Mouse (Mus musculus) common myeloid progenitor, adult 5-6 weeks (primary cell): ENCODE measurements at regions not wholly inside any gene's neighbourhood (a gene's known extent, or its start where the extent isn't known, plus 50 kb on each side); places are given as distances from the start of the nearest gene placed in this dataset.

Source experiments
- ATAC-seq: replicated peaks from 2 replicates; pipeline ENCODE4 v1.8.0; 2016; ENCODE audit warnings: low read depth, mild to moderate bottlenecking, moderate TSS enrichment, inconsistent platforms; ENCODE audit not compliant: poor library complexity, severe bottlenecking

DNA sequence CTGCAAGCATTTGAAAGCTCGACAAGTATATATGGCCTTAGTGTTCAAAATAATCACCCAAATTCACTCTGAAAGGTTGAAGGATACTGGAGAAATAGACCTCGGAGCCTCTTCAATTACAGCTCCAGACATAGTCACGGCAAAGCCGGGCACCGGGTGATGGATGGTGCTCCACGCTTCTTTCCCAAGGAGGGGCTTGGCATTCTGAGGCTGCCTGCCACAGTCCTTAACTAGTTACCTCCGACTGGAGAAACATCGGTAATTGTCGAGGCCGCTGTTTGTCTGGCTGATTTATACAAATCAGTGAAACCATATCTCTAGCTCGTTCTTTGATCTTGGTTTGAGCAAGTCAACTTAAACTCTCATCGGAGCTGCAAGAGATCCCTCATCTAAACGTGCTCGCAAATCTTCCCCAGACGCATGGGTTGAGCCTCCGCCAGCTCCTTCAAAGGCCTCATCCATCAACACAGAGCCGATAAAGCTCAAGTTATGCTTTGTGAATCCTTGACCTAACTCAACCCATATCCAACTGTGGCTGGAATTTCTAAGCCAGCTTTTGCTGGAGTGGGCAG lies 145.4 kb upstream of the Stx16 start:
- ATAC-seq, result no peak

DNA sequence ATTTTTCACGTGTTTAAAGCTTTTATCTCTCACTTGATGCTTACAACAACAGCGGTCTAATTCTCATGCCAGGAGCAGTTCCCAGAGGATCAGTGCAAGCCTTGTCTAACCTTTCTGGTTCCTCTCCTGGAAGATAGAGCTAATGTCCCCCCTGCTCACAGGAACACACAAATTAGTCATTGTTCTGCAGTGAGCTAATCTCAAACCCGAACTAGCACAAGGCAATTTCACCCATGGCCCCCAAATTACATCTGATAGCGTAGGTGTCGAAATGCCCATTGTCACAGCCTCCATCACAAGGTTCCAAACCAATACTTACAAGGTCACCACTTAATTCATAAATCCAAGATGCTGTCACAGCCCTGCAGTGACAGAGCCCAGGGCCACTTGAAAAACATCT lies 140.4 kb upstream of the Stx16 start:
- ATAC-seq, result no peak

GRCm38 (mm10) chr2:173937531-173938439 lies 138.3 kb upstream of the Stx16 start:
- no peak for ATAC-seq

DNA sequence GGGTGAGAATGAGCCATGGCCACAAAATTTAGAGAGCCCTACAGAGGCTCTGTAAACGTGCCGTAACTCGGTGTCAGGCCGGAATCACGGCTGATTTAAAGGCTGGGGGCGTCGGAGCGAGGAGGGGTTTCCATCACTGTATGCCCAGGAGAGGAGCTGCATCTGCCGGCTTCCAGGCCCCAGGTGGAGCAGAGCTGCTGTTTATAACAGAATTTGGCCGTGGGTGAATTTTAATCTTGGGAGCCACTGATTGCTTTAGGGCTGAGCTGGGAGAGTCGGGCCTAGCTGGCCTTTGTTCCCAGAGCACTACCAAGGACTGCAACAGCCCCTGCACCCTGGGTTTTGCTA lies 137.7 kb upstream of the Stx16 start:
- ATAC-seq, result no peak

- ATAC-seq, result no peak
Measured at GRCm38 (mm10) chr2:173945441-173945840, 130.7 kb upstream of the Stx16 start.

DNA sequence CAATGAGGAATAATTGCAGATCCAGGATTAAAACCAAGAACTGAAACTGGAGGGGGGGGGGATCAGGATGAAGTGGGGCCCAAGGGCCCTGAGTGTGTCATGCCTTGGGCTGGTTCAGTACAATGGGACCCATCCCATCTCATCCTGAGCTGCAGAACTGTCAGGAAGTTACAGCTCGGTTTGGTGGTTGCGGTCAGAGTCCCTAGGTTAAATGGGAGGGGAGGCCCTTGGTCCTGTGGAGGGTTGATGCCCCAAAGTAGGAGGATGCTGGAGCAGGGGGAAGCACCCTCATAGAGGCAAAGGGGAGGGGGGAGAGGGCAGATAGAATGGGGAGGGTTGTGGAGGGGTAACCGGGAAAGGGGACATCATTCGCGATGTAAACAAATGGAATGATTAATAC lies 127.5 kb upstream of the Stx16 start:
- no peak for ATAC-seq

DNA sequence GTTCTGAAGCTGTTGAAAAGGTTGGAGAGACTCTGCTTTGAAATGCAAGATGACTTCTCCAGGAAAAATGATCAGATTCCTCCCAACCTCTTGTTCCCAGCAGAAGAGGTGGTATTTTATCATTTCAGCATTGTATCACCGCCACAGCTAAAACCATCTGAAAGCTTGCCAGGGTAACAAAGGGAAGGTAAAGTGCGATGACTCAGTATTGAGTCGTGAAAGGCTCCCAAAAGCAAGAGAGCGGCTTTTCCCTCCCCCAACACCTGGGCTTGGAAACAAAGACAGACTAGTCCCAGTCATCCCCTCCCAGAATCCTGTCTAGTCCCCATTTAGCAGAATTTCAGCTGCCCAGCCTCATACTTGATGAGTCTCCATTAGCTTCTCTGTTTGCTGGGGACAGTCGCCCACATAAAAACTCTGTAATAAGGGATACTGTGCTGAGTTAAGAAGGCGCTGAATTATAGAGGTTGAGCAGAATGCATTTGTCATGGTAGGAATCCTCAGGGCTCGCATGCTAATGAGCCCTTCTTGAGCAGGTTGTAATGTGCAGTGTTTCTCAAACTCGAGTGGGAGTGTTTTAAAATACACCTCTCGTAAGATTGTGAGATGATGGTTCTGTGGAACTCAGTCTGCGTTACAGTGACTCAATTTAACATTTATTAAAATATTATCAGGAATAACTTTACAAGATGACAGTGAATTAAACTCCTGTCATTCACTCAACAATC lies 125.8 kb upstream of the Stx16 start:
- no peak for ATAC-seq

DNA sequence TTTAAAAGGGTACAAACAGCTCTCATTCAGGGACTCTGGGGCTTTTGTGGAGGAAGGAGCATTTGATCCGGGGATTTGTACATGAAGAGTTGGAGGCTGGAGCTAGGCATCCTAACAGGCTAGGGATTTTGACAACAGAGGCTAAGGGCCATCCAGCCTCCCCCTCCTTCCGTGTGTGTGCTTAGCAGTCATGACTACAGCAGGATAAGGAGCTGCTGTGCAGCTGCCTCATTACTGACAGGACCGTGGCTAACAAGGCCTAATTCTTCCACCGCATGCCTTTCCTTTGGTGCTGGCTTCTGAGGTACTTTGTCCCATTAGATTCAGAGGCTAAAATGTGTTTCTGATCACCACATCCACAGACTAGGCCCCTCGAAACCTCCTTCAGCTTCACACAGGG lies 110.0 kb upstream of the Stx16 start:
- ATAC-seq, result no peak

DNA sequence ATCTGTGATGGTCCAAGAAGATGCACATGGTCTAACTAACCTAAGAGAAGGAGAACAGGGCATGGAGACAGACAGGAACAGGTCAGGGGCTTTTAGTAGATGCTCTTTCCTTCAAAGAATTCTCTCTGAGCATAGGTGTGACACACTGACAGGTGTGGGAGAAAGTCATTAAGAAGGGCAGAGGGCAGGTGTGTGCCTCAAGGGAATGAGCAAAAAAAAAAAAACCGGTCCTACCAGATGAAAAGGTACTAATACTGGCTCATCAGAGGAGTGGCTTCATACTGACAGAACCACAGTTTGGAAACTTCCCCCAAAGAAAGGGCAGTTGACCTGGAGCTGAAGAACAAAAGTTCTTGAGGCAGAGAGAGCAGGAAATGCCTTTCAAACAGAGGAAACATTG lies 105.3 kb upstream of the Stx16 start:
- ATAC-seq, result no peak

DNA sequence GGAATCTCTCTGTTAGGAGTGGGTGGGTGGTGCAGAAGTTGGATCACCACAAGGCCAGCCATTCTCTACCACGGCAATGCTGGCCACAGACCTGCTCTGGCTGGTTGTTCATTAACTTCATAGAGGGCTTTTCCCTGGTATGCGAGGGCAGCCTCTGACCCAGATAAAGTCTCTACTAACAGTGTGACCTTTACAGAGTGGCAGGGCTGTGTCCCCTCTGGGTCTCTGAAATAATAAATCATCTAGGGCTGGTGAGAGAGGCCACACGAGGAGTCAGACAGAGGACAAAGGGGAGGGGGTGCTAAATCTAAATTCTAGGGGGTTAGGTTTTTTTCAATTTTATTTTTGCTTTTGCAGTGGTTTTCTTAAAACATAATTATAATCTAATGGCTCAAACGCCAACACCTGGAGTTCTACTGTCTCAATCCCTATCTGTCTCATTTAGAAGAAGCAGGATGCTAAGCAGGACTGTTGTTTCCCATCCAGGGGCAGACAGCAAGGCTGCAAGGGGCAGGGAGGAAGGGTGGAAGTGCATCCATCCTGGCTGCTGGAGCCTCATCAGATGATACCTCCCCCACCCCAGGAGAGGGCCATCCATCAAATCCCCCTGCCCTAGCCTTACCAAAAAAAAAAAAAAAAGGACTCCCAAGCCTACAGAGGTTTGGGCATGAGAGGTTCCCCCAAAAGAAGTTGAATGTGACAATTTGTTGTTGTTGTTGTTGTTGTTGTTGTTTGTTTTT lies 99.6 kb upstream of the Stx16 start:
- no peak for ATAC-seq

GRCm38 (mm10) chr2:173977236-173978053 lies 98.7 kb upstream of the Stx16 start:
- ATAC-seq, result no peak

DNA sequence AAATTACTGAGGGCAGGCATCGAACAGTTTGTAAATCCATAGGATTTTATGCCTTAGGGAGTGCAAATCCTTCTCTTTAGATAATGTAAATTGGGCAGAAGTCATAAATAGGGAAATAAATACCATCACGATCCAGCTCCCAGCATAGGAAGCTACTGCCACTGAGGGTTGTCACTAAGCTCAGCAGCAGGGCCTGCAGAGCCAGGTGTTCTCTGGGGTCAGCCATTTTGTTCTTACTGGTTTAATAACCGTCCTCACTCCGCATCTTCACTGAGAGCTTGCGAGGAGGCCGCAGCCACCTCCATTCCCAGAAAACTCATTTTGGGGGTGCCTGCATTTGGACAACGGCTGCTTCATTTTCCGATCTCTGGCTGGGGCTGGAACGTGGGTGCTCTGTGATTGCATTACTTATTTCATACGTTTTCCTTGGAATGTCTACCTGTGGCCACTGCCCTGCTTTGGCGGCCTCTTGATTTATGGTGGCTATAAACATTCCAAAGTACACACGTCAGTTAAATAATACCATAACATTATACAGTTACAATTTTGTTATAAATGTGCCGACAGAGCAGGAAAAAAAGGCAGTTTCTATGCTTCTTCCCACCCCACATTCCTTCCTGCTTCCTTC lies 97.9 kb upstream of the Stx16 start:
- no peak for ATAC-seq

GRCm38 (mm10) chr2:173981036-173981435 lies 95.1 kb upstream of the Stx16 start:
- no peak for ATAC-seq

DNA sequence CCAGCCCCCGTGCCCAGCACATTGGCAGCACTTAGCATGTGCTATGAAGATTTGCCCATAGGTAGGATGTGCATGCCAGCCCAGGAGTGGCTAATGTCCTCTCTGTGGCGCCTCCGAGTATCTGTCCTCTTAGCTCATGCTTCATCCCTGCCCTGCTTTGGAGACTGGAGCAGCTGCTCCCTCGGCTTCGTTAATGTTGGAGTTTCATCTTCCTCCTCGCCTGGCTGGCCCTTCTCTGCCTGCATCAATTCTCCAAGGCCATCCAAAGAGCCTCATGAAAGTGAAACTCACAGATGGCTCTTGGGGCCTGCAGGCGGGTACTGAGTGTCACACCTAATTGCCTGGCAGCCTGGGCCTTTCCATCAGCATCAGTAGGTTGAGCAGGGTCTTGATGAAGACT lies 88.6 kb upstream of the Stx16 start:
- no peak for ATAC-seq

- no peak for ATAC-seq
Measured at GRCm38 (mm10) chr2:173987921-173988320, 88.2 kb upstream of the Stx16 start.

DNA sequence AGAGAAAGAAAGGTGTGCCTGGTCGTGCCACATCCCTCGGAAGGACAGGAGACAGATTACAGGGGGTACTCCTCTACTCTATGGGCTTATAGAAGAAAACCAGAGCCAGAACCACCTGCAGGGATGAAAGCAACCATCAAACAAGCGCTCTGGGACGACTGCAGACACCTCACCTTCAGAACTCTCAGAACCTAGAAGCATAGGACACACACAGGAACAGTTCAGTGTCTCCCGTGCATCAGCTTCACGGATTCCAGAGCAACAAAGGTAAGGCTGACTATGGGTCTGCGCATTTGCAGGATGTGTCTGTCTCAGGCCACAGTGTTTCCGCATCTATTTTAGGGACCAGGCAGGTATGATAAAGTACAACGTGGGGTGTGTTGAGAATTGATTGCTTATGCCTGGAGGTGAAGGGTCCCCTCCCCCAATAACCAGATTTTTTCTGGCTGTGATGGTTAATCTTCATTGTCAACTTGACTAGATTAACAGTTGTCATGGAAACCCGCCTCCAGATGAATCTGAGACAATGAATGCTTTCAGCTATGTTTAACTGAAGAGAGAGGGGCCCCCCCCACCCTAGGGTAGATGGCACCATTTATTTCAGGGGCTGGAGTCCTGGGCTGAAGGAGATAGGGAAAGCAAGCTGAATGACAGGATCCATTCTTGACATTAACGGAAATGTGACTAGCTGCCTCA lies 87.3 kb upstream of the Stx16 start:
- no peak for ATAC-seq

DNA sequence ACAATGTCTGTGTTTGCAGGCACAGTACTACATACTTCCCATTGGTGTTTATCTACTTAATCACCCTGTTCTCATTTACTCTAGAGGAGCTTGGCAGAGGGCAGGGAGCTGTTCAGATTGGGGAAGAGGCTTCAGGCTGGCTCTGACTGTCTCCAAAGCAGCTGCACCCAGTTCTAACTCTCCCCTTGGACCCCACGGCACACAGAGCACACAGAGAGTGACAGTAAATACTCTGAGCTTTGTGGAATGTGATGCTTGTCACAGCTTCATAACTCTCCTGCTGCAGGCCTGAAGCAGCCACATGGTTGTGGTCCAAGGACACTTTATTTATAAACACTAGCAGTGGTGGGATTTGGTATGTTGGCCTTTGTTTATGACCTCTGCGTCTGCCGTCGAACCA lies 85.4 kb upstream of the Stx16 start:
- no peak for ATAC-seq

DNA sequence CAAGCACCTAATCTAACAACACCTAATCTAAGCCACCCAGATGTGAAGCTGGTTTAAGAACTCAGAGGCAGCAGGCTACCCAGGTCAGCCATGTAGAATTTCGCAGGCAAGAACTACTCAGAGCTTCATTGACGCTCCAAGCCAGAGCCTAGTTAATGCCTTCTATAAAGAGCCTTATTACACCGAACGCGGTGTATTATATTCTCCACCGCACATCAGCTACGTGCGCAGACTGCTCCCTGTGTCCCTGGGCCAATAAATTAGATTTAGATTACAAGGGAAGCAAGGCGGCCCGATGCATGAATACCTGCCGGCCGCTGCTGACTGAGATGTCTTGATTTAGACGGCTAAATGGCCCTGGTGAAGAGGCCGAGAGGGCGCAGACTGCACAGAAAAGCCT lies 84.7 kb upstream of the Stx16 start:
- ATAC-seq, result no peak

GRCm38 (mm10) chr2:173992041-173992440 lies 84.1 kb upstream of the Stx16 start:
- no peak for ATAC-seq
